Mouse (Mus musculus): ENCODE data around the gene Map7d1. TPM values are rescaled to one million over a fixed set of nuclear protein-coding genes. Genes with fewer than 3 reads are reported as not detected.
"Not testable (repeated sequence)": the region's sequence is repeated elsewhere in the genome, so short reads cannot be mapped to it uniquely, and the experiment has no call there.

The Map7d1 gene
- polyA plus RNA-seq, 1 experiment = 6.0 TPM

DNA sequence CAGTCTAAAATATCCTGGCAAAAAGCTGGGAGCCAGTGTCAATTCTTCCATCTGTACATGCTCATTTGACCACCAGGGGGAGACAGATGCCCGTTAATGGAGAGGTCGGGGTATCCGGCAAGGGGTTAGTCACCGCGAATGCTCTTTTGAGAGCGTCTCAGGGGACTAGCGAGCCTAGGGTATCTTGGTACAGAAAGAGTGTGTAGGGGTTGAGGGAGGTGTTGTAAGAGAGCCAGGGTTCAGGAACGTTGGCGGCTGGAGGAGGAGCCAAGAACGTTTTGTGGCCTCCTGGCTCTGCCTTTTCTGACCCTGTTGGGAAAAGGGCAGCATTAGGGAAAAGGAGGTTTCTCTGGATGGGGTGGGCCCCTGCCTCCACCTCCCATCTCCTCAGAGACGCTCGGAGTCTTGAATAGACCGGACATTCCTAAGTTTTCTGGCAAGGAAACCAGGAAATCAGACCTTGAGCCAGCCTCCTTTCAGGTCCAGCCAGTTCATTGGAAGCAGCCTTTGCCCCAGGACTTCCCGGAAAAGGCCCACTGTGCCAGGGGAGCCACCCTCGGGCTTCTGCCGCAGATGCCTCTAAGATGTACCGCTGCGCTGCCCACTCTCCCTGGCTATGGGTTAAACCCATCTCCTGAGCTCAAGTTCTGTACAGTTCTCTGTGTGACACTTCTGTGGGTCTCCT is 28.9 kb downstream of the Map7d1 start:
- Histone ChIP-seq H3K27me3 (ENCODE audit: control insufficient read depth, insufficient read depth, low read length) (no peaks in the 10 kb centered on the region), H3K36me3 (ENCODE audit: control insufficient read depth, insufficient read depth, low read length) (no peaks in the 10 kb centered on the region), H3K4me3 (ENCODE audit: control insufficient read depth, low read depth, low read length) (peak overlapping the region; percentile 24), H3K27ac (ENCODE audit: control insufficient read depth, insufficient read depth, low read depth, low read length) (peak overlapping the region; percentile 16; the same call in 1 of the 2 replicates), H3K4me1 (ENCODE audit: control insufficient read depth, insufficient read depth, low read length) (peaks cover 9% of the 10 kb centered on the region)
- peak; percentile 71; the same call in 1 of the 2 replicates for TF ChIP-seq CTCF (IDR thresholded peaks at IDR 0.05; ENCODE audit: control insufficient read depth, insufficient read depth, insufficient replicate concordance, low read depth, low read length)
- 0 out of 2 replicates have a peak, but pooled peaks have one; percentile 24 for TF ChIP-seq POLR2A (IDR thresholded peaks at IDR 0.05; ENCODE audit: control insufficient read depth, low read depth, low read length)

DNA sequence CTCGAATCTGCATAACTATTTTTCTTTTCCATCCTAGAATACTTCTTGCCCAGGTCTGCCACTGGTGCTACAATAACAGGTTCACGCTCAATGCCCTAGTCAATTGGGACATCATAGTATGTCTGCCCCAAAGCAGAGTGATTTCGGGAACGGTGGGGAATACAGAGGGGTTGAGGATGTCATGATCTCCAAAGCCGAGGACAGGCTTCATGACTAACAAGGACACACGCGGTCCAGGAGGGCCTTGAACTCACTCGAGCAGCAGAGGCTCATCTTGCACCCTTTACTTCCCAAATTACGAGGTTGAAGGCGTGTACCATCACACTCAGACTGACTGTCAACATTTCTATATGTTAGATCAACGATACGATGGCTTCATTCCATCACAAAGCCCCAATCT is 29.5 kb downstream of the Map7d1 start:
- Histone ChIP-seq H3K4me1 (ENCODE audit: control insufficient read depth, insufficient read depth, low read length) (peaks cover 9% of the 10 kb centered on the region), H3K36me3 (ENCODE audit: control insufficient read depth, insufficient read depth, low read length) (no peaks in the 10 kb centered on the region), H3K27ac (ENCODE audit: control insufficient read depth, insufficient read depth, low read depth, low read length) (no peak overlapping the region), H3K4me3 (ENCODE audit: control insufficient read depth, low read depth, low read length) (no peak overlapping the region), H3K27me3 (ENCODE audit: control insufficient read depth, insufficient read depth, low read length) (no peaks in the 10 kb centered on the region)
- TF ChIP-seq POLR2A (IDR thresholded peaks at IDR 0.05; ENCODE audit: control insufficient read depth, low read depth, low read length) (no peak), CTCF (IDR thresholded peaks at IDR 0.05; ENCODE audit: control insufficient read depth, insufficient read depth, insufficient replicate concordance, low read depth, low read length) (no peak)

DNA sequence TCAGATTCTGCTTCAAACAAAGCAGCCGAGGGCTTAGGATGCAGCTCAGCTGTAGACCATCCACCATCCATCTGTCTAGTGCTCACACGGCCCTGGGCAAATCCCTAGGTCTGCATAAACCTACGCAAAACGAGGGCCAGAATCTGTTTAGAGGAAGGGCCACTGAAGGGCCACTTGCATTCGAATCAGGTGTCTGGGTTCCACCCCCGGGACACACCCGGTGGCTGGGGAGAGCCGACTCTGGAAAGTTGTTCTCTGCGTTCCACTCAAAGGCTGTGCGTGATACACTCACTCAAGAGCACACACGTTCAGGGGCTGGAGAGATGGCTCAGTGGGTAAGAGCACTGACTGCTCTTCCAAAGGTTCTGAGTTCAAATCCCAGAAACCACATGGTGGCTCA is 33.5 kb downstream of the Map7d1 start:
- Histone ChIP-seq H3K36me3 (ENCODE audit: control insufficient read depth, insufficient read depth, low read length) (no peaks in the 10 kb centered on the region), H3K27me3 (ENCODE audit: control insufficient read depth, insufficient read depth, low read length) (no peaks in the 10 kb centered on the region), H3K4me1 (ENCODE audit: control insufficient read depth, insufficient read depth, low read length) (peaks cover 9% of the 10 kb centered on the region), H3K4me3 (ENCODE audit: control insufficient read depth, low read depth, low read length) (no peak overlapping the region; the same call in 1 of the 2 replicates), H3K27ac (ENCODE audit: control insufficient read depth, insufficient read depth, low read depth, low read length) (no peak overlapping the region)
- TF ChIP-seq POLR2A (IDR thresholded peaks at IDR 0.05; ENCODE audit: control insufficient read depth, low read depth, low read length) (no peak), CTCF (IDR thresholded peaks at IDR 0.05; ENCODE audit: control insufficient read depth, insufficient read depth, insufficient replicate concordance, low read depth, low read length) (no peak)

DNA sequence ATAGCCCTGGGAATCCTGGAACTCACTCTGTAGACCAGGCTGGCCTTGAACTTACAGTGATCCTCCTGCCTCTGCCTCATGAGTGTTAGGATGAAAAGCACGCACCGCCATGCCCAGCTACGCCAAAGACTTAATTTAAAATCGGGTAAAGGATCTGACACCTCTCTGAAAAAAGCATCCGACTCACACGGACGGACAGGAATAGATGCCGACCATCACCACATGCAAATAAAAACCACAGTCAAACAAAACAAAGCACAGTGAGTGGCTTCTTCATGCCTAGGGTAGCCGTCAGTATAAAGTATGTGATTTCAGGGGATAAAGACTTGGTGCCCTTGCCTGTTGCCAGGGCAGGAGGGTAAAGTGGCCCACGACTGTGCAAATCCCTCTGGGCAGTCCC is 36.1 kb downstream of the Map7d1 start:
- H3K27me3 ChIP-seq (ENCODE audit: control insufficient read depth, insufficient read depth, low read length) = no peaks in the 10 kb centered on the region

GRCm38 (mm10) chr4:126219540-126219939 is 36.6 kb downstream of the Map7d1 start:
- H3K27ac ChIP-seq (ENCODE audit: control insufficient read depth, insufficient read depth, low read depth, low read length); H3K4me1 ChIP-seq (ENCODE audit: control insufficient read depth, insufficient read depth, low read length); H3K36me3 ChIP-seq (ENCODE audit: control insufficient read depth, insufficient read depth, low read length); H3K27me3 ChIP-seq (ENCODE audit: control insufficient read depth, insufficient read depth, low read length); H3K4me3 ChIP-seq (ENCODE audit: control insufficient read depth, low read depth, low read length): not testable (repeated sequence)

More for the DNA sequence above, 36.1 kb downstream of the Map7d1 start:
- no peak overlapping the region for H3K27ac ChIP-seq (ENCODE audit: control insufficient read depth, insufficient read depth, low read depth, low read length)
- H3K4me3 ChIP-seq (ENCODE audit: control insufficient read depth, low read depth, low read length) = no peak overlapping the region
- H3K36me3 ChIP-seq (ENCODE audit: control insufficient read depth, insufficient read depth, low read length) = no peaks in the 10 kb centered on the region
- TF ChIP-seq CTCF (IDR thresholded peaks at IDR 0.05; ENCODE audit: control insufficient read depth, insufficient read depth, insufficient replicate concordance, low read depth, low read length) (no peak), POLR2A (IDR thresholded peaks at IDR 0.05; ENCODE audit: control insufficient read depth, low read depth, low read length) (no peak)
- peaks cover 2% of the 10 kb centered on the region; the same call in 1 of the 2 replicates for H3K4me1 ChIP-seq (ENCODE audit: control insufficient read depth, insufficient read depth, low read length)

- Histone ChIP-seq H3K4me1 (ENCODE audit: control insufficient read depth, insufficient read depth, low read length) (peaks cover 2% of the 10 kb centered on the region; the same call in 1 of the 2 replicates), H3K27ac (ENCODE audit: control insufficient read depth, insufficient read depth, low read depth, low read length) (no peak overlapping the region), H3K27me3 (ENCODE audit: control insufficient read depth, insufficient read depth, low read length) (no peaks in the 10 kb centered on the region), H3K36me3 (ENCODE audit: control insufficient read depth, insufficient read depth, low read length) (no peaks in the 10 kb centered on the region), H3K4me3 (ENCODE audit: control insufficient read depth, low read depth, low read length) (no peak overlapping the region)
- no peak for TF ChIP-seq POLR2A (IDR thresholded peaks at IDR 0.05; ENCODE audit: control insufficient read depth, low read depth, low read length)
- TF ChIP-seq CTCF (IDR thresholded peaks at IDR 0.05; ENCODE audit: control insufficient read depth, insufficient read depth, insufficient replicate concordance, low read depth, low read length) = no peak
Measured at GRCm38 (mm10) chr4:126217771-126218170, 38.4 kb downstream of the Map7d1 start.

DNA sequence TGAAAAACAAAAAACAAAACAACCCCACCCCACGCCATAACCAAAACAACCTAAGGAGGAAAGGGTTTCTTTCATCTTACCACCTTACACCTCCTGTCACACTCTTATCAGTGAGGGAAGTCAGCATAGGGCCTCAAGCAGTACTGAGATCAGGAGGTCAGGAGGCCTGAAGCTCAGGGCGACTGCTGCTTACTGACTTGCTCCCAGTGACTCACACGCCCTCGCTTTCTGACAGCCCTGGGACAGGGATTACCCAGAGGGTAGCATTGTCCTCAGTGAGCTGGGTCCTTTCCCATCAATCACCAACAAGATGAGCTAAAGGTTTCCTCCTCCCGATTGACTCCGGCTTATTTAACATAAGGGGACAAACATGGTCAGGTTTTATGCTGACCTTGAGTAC is 49.1 kb downstream of the Map7d1 start:
- H3K27me3 ChIP-seq (ENCODE audit: control insufficient read depth, insufficient read depth, low read length) = no peaks in the 10 kb centered on the region
- no peak overlapping the region for H3K4me3 ChIP-seq (ENCODE audit: control insufficient read depth, low read depth, low read length)
- no peaks in the 10 kb centered on the region for H3K36me3 ChIP-seq (ENCODE audit: control insufficient read depth, insufficient read depth, low read length)
- peaks cover 14% of the 10 kb centered on the region for H3K4me1 ChIP-seq (ENCODE audit: control insufficient read depth, insufficient read depth, low read length)
- no peak overlapping the region for H3K27ac ChIP-seq (ENCODE audit: control insufficient read depth, insufficient read depth, low read depth, low read length)
- TF ChIP-seq POLR2A (IDR thresholded peaks at IDR 0.05; ENCODE audit: control insufficient read depth, low read depth, low read length) (no peak), CTCF (IDR thresholded peaks at IDR 0.05; ENCODE audit: control insufficient read depth, insufficient read depth, insufficient replicate concordance, low read depth, low read length) (no peak)

All from testis, adult 2 months (tissue).